Mouse (Mus musculus) cortical plate, adult 2 months (tissue): ENCODE measurements around the gene Dhx37.
"Not testable (repeated sequence)": the region's sequence is repeated elsewhere in the genome, so short reads cannot be mapped to it uniquely, and the experiment has no call there.

ENCODE experiments used
- CTCF ChIP-seq: fragments of 200-500 bp; IDR thresholded peaks from 2 replicates; pipeline ENCODE4 v1.5.1; 2011; ENCODE audit warnings: mild to moderate bottlenecking, control low read depth, low read length; ENCODE audit not compliant: insufficient read depth; ENCODE audit errors: extremely low read depth
- POLR2A ChIP-seq: fragments of 200-500 bp; IDR thresholded peaks from 2 replicates; pipeline ENCODE4 v1.6.1; 2011; ENCODE audit warnings: mild to moderate bottlenecking, low read length, control low read depth; ENCODE audit not compliant: insufficient read depth; ENCODE audit errors: extremely low read depth

DNA sequence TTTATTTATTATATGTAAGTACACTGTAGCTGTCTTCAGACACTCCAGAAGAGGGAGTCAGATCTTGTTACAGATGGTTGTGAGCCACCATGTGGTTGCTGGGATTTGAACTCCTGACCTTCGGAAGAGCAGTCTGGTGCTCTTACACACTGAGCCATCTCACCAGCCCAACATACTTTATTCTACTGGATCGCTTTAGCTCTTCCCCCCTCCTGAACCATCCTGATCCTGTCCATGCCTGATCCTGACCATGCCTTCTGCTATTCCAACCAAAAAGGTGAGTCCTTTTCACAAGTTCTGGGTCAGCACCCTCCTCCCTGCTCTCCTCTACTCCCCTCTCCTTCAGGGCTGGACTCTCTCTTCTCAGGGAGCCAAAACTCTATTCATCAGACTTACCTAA lies 1.6 kb downstream of the Dhx37 start:
- TF ChIP-seq CTCF, POLR2A: not testable (repeated sequence)
